In the genomic region with DNA sequence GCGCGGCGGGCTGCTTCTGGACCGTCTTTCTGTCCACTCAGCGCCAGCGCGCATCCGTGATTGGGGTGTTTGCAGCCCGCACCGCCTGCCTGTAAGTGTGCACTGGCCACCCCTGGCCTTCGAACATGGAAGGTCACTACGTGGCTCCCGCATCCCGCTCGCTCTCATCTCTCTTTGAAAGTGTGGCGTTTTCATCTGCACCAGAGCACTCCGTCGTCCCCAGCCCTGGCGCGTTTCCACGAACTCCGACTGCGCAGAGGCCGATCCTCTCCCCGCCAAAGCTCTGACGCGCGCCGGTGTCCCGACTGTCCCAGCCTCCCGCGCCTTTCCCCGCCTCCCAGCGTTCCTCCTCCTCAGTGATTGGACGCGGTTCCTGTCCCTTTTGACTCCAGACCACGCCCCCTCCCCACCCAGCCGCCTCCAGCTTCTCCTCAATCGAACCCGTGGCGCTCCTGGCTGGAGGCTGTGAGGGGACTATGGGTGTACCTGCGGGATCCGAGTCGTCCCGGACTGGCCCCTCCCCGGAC, we compare ENCODE assay signal across 7 mouse cellular contexts. TPM values are rescaled to one million over a fixed set of nuclear protein-coding genes. Genes with fewer than 3 reads are reported as not detected.
DNase-seq lines count a peak whose midpoint lies in the region; ATAC-seq and TF ChIP-seq lines count a peak whose summit lies in the region.

A gene (plus strand): TSS at position 434 of the 527 bp plus-strand sequence.

- H3K4me3 ChIP-seq in embryonic facial prominence, embryonic 12.5 days, result peak within 1 kb of the TSS; percentile 69
- peak within 1 kb of the TSS; percentile 55 for H3K4me3 ChIP-seq in kidney, adult 2 months (ENCODE audit: insufficient read depth, low read depth, low read length)
- H3K4me3 ChIP-seq in limb, embryonic 12.5 days (replicated peaks), result peak within 1 kb of the TSS; percentile 69
- peak within 1 kb of the TSS; percentile 66 for H3K4me3 ChIP-seq in midbrain, embryonic 15.5 days
- H3K4me3 ChIP-seq in spleen, adult 2 months (ENCODE audit: extremely low read depth, insufficient read depth, insufficient read length), result peak within 1 kb of the TSS; percentile 65

- no peaks in the 10 kb centered on the region for H3K9me3 ChIP-seq in embryonic facial prominence, embryonic 12.5 days
- no peaks in the 10 kb centered on the region for H3K9me3 ChIP-seq in limb, embryonic 12.5 days
- H3K9me3 ChIP-seq in midbrain, embryonic 15.5 days, result no peaks in the 10 kb centered on the region

- DNase-seq in adrenal gland, postnatal 25 days, result peak; percentile 99
- peak; percentile 98 for DNase-seq in heart, adult 18-20 months
- DNase-seq in kidney, adult 2 months, result peak; percentile 98
- peak; percentile 34 to 77 for DNase-seq in spleen, adult 2 months (ENCODE audit: low read depth in 1 of 2, low spot score in 2 of 2)

- H3K27ac ChIP-seq in embryonic facial prominence, embryonic 12.5 days, result no peak within 1 kb of the TSS
- no peak within 1 kb of the TSS for H3K27ac ChIP-seq in kidney, adult 2 months (ENCODE audit: insufficient read depth, low read depth, low read length)
- H3K27ac ChIP-seq in limb, embryonic 12.5 days, result 0 out of 2 replicates have a peak within 1 kb of the TSS, but pooled peaks have one; percentile 37
- peak within 1 kb of the TSS; percentile 42; the same call in 1 of the 2 replicates for H3K27ac ChIP-seq in midbrain, embryonic 15.5 days
- no peak within 1 kb of the TSS for H3K27ac ChIP-seq in spleen, adult 2 months (ENCODE audit: insufficient read depth, low read length)

- no peak for TF ChIP-seq CTCF in kidney, adult 2 months (conservative IDR thresholded peaks at IDR 0.05; ENCODE audit: insufficient read depth, insufficient read length, low read depth, low read length)
- no peak for TF ChIP-seq CTCF in spleen, adult 2 months (IDR thresholded peaks at IDR 0.05; ENCODE audit: extremely low read depth, insufficient read depth, insufficient read length, insufficient replicate concordance)

- peak; percentile 94 for ATAC-seq in embryonic facial prominence, embryonic 12.5 days (ENCODE audit: insufficient number of reproducible peaks, insufficient read depth, low FRiP score, low TSS enrichment)
- peak; percentile 96 for ATAC-seq in limb, embryonic 12.5 days (ENCODE audit: insufficient number of reproducible peaks, insufficient read depth, low FRiP score, low TSS enrichment, low read depth)
- ATAC-seq in midbrain, embryonic 15.5 days (replicated peaks), result peak; percentile 97

- 0% methylated on average over 45 of the region's 46 CpGs for WGBS in embryonic facial prominence, embryonic 12.5 days
- 1% methylated on average over 46 of the region's 46 CpGs for WGBS in kidney, adult 2 months
- WGBS in limb, embryonic 12.5 days, result under 1% methylated on average over 46 of the region's 46 CpGs
- WGBS in midbrain, embryonic 15.5 days, result under 1% methylated on average over 45 of the region's 46 CpGs
- WGBS in spleen, adult 2 months, result 1% methylated on average over 46 of the region's 46 CpGs

- H3K27me3 ChIP-seq in embryonic facial prominence, embryonic 12.5 days, result peaks cover 25% of the 10 kb centered on the region
- no peaks in the 10 kb centered on the region for H3K27me3 ChIP-seq in kidney, adult 2 months (replicated peaks; ENCODE audit: control insufficient read depth, insufficient read depth, low read length)
- H3K27me3 ChIP-seq in limb, embryonic 12.5 days, result peaks cover 31% of the 10 kb centered on the region
- peaks cover 21% of the 10 kb centered on the region for H3K27me3 ChIP-seq in midbrain, embryonic 15.5 days (replicated peaks)
- H3K27me3 ChIP-seq in spleen, adult 2 months (ENCODE audit: control insufficient read depth, insufficient read depth, low read length), result peaks cover 13% of the 10 kb centered on the region

- peak within 1 kb of the TSS; percentile 63 for H3K9ac ChIP-seq in embryonic facial prominence, embryonic 12.5 days
- peak within 1 kb of the TSS; percentile 69 for H3K9ac ChIP-seq in limb, embryonic 12.5 days (replicated peaks)
- H3K9ac ChIP-seq in midbrain, embryonic 15.5 days, result peak within 1 kb of the TSS; percentile 56

- peak within 1 kb of the TSS; percentile 98 for H3K4me2 ChIP-seq in embryonic facial prominence, embryonic 12.5 days (replicated peaks)
- peak within 1 kb of the TSS; percentile 98 for H3K4me2 ChIP-seq in limb, embryonic 12.5 days
- H3K4me2 ChIP-seq in midbrain, embryonic 15.5 days, result peak within 1 kb of the TSS; percentile 99

- H3K4me1 ChIP-seq in embryonic facial prominence, embryonic 12.5 days, result peaks cover 10% of the 10 kb centered on the region; the same call in 1 of the 2 replicates
- H3K4me1 ChIP-seq in kidney, adult 2 months (ENCODE audit: control insufficient read depth, insufficient read depth, low read length), result 0 out of 2 replicates have a peak, but pooled peaks cover 4% of the 10 kb centered on the region
- H3K4me1 ChIP-seq in limb, embryonic 12.5 days (replicated peaks), result peaks cover 8% of the 10 kb centered on the region
- peaks cover 14% of the 10 kb centered on the region for H3K4me1 ChIP-seq in midbrain, embryonic 15.5 days
- H3K4me1 ChIP-seq in spleen, adult 2 months (ENCODE audit: control insufficient read depth, insufficient read depth, insufficient read length), result peaks cover 6% of the 10 kb centered on the region

- H3K36me3 ChIP-seq in embryonic facial prominence, embryonic 12.5 days, result no peaks in the 10 kb centered on the region
- H3K36me3 ChIP-seq in kidney, adult 2 months (ENCODE audit: control insufficient read depth, insufficient read depth, low read length), result no peaks in the 10 kb centered on the region
- H3K36me3 ChIP-seq in limb, embryonic 12.5 days, result no peaks in the 10 kb centered on the region
- H3K36me3 ChIP-seq in midbrain, embryonic 15.5 days (replicated peaks), result no peaks in the 10 kb centered on the region
- no peaks in the 10 kb centered on the region for H3K36me3 ChIP-seq in spleen, adult 2 months (ENCODE audit: control insufficient read depth, insufficient read depth, low read length)

- TF ChIP-seq POLR2A in kidney, adult 2 months (IDR thresholded peaks at IDR 0.05; ENCODE audit: low read depth, low read length), result no peak
- no peak for TF ChIP-seq POLR2A in spleen, adult 2 months (IDR thresholded peaks at IDR 0.05; ENCODE audit: low read depth, low read length)

RNA-seq across cellular contexts. Expression of the gene that starts here (rescaled TPM):
- 1.3 and 5.5 TPM in 2 replicates for total RNA-seq in adrenal gland, postnatal 25 days (2021)
- polyA plus RNA-seq in embryonic facial prominence, embryonic 12.5 days (2016; fragmentation: Nextera tagmentation; extraction: Ambion mirVana), result 1.1 and 2.7 TPM in 2 replicates
- 1 to 10 TPM in 1 of 2 experiments, under 1 TPM in 1; 0.25 to 1.4 TPM for total RNA-seq in heart, adult 18-20 months (2021)
- 0.33 and 0.61 TPM in 2 replicates for polyA plus RNA-seq in kidney, adult 2 months (2012; rRNA removed)
- polyA plus RNA-seq in limb, embryonic 12.5 days (2016; fragmentation: Nextera tagmentation; extraction: Ambion mirVana), result 1.5 and 2.3 TPM in 2 replicates
- 1.2 and 1.7 TPM in 2 replicates for polyA plus RNA-seq in midbrain, embryonic 15.5 days (2015; fragmentation: Nextera tagmentation; extraction: Ambion mirVana)
- polyA plus RNA-seq in spleen, adult 2 months (2012; rRNA removed), result 4.7 and 6.6 TPM in 2 replicates

Comparison
In these comparisons a context has a peak if more than half of its experiments do, and no peak if none do; other contexts are left out.
1. Peak in DNase-seq and H3K4me3 ChIP-seq in kidney, adult 2 months; RNA of the gene not detected or under 1 TPM.
2. H3K27ac ChIP-seq: peak in limb, embryonic 12.5 days (single experiment) and midbrain, embryonic 15.5 days (single experiment); none in embryonic facial prominence, embryonic 12.5 days (single experiment), kidney, adult 2 months (single experiment) and spleen, adult 2 months (single experiment).
3. Peak in every context shown above with its lines, with median percentiles within 50 percentile points of each other: DNase-seq, ATAC-seq, H3K4me2 ChIP-seq, H3K4me3 ChIP-seq and H3K9ac ChIP-seq.